Mouse (Mus musculus) liver, postnatal 0 days (tissue): ENCODE results near the gene Gm20388.

ENCODE experiments used
- CTCF ChIP-seq: sonication (generic); IDR thresholded peaks from 2 replicates; pipeline ENCODE4 v1.5.1; 2016; ENCODE audit warnings: antibody characterized with exemption, low read depth
- EP300 ChIP-seq: IDR thresholded peaks from 2 replicates; pipeline ENCODE4 v1.6.1; 2016; ENCODE audit warnings: antibody characterized with exemption, low read depth, mild to moderate bottlenecking

GRCm38 (mm10) chr8:122304058-122304457 is 2393.4 kb downstream of the Gm20388 start:
- no peak for TF ChIP-seq CTCF
- no peak for TF ChIP-seq EP300
